Mouse (Mus musculus) spleen, postnatal 14 days (tissue): ENCODE measurements around the gene Olfr541.
"Not testable (repeated sequence)": the region's sequence is repeated elsewhere in the genome, so short reads cannot be mapped to it uniquely, and the experiment has no call there.

Source experiments
- DNase-seq, 2 experiments: peaks; one replicate each; pipeline ENCODE4 v3.0.0; 2021 to 2022; ENCODE audit warnings: low spot score in 2 of 2

The Olfr541 gene

DNA sequence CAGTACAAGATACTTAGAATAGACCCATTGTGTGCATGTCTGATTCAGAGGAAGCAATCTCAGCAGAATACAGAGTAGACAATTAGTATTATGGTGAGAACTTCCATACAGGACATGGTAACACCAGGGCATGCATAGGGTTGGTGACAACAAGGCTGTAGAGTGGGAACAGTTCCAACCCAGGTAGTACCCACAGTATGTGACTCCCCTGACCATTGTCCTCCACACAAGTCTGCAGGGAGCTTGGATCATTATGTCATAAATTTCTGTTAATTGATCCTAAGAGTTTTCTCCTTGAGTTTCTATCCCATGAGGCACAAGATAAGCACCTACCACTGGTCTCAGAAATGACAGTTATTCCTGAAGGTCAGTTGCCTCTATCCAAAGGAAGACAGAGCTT lies at the start of gene Olfr541:
TSS of gene Olfr541 (plus strand) at position 301 of the 400 bp plus-strand sequence.
- no peak for DNase-seq

DNA sequence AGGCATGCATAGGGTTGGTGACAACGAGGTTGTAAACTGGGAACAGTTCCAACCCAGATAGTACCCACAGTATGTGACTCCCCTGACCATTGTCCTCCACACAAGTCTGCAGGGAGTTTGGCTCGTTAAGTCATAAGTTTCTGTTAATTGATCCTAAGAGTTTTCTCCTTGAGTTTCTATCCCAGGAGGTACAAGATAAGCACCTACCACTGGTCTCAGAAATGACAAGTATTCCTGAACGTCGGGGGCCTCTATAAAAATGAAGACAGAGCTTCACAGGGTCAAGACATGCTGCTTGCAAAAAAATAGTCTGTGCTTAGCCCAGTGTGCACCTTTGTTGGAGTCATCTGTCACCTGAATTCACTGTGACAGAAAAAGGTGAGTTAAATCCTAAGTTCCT lies 37.4 kb upstream of the Olfr541 start, which contains the start of gene Olfr539:
TSS of gene Olfr539 (plus strand) at position 301 of the 400 bp plus-strand sequence.
- DNase-seq: no peak

DNA sequence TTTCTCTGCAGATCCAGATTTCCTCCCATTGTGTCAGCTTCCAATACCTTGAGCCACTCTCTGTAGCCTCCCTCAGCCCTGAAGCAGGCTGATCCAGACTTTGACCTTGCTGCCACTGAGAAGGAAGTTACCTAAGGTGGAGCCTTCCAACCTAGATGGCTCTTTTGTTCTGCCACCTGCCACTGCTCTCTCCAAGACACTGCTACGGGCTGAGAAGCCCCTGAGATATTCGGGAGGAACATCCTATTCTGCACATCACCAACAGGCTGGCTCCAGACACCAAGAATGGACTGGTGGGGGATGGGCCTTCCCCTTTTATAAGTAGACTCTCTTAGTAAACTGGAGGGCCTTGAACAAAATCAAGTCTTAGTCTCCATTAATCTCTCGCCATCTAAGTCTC lies 26.4 kb upstream of the Olfr541 start:
- DNase-seq: not testable (repeated sequence)

DNA sequence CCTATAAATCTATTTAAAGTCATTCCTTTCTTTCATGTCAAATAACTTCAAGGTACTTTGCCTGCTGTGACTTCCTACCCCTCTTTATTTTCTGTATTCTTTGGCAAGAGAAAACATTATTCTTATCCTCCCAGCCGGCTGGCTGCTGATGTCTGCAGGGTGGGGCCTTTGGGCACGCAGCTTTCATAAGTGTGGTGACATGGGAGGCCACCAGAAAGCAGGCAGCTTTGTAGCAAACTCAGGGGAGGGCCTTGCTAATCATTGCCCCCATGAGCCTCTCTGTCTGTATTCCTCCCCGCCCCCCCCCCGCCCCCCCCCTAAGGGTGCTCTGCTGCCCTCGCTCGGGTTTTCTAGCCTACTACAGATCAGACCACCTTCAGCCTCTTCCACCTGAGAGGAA lies 21.2 kb upstream of the Olfr541 start:
- DNase-seq: no peak

DNA sequence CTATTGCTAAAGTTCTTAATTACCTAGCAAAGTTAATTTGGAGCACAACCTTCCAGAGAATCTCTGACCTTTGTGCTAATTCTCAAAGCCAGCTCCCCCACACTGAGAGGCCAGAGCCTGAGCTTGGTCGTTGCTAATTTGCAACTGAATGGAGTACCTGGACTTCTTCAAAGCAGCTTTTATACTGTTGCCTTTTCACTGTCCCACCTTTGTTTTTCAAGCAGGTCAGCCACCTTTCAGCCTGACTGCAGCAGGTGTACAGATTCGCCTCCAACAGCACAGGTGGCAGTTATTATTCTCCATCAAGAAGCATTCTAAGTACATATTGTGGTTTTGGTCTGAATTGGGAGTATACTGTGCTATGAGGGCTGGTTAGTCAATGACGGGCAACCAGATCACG lies 17.5 kb upstream of the Olfr541 start:
- DNase-seq: not testable (repeated sequence)

DNA sequence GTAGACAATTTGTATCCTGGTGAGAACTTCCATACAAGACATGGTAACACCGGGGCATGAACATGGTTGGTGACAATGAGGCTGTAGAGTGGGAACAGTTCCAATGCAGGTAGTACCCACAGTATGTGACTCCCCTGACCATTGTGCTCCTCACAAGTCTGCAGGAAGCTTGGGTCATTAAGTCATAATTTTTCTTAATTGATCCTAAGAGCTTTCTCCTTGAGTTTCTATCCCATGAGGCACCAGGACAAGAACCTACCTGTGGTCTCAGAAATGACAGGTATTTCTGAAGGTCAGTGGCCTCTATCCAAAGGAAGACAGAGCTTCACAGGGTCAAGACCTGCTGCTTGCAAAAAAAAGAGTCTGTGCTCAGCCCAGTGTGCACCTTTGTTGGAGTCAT lies 15.4 kb upstream of the Olfr541 start, which contains the start of gene Olfr45:
TSS of gene Olfr45 (plus strand) at position 301 of the 400 bp plus-strand sequence.
- DNase-seq: no peak

DNA sequence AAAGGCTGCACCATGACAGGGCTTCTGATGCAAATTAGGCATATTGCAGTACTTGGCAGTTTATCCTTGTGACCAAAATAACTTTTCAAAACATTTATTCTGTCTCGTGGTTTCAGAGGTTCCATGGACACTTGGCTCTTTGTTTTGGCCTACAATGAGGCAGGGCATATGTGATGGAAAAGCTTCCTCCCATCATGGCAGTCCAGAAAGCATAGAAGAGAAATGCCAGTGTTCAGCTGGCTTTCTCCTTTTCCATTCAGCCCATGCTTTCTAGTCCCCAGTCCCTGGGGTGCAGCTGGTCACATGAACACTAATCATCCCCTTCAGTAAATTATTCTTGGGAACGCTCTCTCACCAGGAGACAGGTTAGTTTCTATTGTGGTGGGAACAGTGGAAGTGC lies 9.3 kb downstream of the Olfr541 start:
- DNase-seq: no peak

DNA sequence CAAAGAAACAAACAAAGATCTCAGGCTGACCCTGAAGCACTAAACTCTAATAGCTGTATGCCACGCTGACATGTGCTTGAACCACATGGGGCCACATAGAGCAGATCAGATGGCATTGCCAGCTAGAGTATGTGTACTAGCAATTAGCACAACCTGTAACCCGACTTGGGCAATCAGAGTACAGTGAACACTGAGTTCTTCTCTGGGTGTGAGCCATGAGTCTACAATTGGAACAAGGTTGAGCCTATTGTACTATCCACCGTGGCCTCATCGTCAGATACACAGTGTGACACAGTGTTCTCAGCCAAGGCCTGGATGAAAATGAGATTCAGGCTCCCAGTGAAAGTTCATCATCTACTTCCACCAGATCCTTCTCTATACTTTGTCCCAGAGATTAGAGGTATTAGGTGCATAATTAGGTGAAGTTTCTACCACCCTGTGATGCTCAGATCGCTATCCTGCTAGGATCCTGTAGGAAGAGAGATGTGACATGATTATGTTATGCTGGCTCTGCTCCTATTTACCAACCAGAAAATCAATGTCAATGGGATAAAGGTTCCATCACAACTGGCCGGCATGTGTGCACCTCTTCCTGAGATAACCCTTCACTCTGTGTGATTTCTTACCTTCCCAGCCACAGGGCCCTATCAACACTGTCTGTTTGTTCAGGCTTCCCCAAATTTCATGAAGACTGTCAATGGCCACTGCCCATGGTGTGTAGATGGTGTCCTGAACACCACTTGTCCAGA lies 10.6 kb downstream of the Olfr541 start:
- DNase-seq: no peak

DNA sequence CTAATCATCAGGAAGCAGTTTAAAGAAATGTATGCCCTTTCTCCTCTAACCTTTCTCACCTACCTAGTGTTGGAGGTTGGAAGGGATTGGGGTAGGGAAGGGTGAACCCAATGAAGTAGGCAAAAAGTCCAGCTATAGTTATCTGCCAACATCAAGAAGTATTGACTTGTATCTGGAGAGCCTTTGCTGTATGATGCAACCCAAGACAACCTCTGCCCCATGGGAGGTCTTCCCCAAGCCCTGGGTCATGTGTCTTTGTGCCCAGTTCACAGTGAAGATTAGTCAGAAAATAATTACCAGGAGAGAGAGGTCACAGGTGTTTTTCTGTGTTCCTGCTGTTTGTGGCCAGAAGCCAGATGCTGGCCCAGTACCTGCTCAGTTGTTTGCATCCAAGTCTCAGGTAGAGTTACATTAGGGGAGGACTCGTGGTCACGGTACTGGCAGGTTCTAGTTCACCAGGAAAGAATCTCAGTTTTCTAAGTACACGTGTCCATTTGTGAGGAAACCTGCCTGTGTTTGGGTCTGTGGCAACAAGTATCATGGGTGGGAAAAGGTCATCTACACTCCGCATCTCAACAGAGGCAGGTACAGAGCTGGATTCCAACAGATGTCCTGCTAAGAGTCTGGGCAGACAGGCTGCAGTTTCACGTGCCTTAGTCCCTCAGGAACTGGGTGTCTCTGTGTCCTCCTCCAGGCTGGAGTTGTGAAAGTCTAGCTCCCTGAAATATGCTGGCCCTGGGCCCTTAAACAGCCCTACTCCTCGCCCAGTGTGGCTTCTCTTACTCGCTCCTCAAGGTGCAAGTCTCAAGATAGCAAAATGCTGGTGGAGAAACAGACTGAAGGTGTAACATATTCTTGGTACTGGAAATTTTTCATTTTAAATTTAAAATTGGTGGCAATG lies 20.3 kb downstream of the Olfr541 start:
- no peak for DNase-seq

DNA sequence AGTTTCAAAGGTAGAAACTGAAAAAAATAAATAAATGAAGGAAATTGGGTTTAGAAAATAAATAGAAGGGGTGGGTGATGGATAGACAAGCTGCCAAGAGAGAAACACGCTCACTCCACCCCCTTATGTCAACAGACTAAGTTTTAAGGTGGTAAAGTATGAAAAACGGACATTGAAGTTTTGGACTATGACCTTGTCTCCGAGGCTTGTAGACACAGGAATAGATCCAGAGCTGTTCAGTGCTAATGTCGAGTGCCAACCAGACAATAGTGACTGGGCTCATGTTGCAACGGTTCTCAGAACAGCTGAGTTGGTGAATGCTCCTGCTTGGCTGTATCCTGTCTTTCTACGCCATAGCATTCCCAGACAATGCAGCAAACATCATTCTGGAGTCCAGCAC lies 24.0 kb downstream of the Olfr541 start:
- no peak for DNase-seq

DNA sequence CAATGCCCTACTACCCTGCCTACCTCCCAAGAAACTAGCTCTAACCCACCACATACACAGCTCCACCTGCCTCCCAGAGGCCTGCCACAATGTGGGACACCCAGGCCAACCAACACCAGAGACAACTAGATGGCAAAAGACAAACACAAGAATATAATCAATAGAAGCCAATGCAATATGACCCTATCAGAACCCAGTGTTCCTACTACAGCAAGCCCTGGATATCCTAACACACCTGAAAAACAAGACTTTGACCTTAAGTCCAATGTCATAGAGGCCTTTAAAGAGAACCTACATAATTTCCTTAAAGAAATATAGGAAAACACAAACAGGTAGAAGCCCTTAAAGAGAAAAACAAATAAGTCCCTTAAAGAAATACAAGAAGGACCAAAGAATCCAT lies 28.5 kb downstream of the Olfr541 start:
- DNase-seq: no peak

DNA sequence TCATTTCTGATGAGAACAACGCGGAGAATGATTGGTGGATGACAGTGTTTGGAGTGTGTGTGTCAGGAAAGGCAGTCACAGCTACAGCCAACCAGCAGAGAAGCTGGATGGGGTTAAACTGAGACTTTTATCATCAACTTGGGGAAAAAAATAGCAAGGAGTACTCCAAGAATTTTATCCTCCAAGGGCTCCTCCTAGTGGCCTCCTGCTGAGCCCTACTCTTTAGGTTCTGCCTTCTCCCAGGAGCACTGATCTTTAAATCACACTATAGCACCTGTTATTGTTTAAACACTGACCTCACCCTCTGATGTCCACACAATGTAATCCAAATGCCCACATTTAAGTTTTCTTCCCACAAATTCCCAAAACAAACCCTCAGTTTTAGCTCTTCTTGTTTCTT lies 36.1 kb downstream of the Olfr541 start:
- no peak for DNase-seq

DNA sequence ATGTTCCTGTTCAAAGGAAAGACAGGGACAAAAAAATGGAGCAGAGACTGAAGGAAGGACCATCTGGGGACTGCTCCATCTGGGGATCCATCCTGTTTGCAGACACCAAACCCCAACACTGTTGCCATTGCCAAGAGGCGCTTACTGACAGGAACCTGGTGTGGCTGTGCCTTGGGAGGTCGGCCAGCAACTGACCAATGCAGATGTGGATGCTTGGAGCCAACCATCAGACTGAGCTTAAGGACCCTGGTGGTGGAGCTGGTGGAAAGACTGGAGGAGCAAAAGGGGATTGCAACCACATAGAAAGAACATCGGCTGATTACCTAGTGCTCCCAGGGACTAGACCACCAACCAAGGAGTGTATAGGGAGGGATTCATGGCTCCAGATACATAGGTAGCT lies 50.3 kb downstream of the Olfr541 start:
- DNase-seq: no peak

DNA sequence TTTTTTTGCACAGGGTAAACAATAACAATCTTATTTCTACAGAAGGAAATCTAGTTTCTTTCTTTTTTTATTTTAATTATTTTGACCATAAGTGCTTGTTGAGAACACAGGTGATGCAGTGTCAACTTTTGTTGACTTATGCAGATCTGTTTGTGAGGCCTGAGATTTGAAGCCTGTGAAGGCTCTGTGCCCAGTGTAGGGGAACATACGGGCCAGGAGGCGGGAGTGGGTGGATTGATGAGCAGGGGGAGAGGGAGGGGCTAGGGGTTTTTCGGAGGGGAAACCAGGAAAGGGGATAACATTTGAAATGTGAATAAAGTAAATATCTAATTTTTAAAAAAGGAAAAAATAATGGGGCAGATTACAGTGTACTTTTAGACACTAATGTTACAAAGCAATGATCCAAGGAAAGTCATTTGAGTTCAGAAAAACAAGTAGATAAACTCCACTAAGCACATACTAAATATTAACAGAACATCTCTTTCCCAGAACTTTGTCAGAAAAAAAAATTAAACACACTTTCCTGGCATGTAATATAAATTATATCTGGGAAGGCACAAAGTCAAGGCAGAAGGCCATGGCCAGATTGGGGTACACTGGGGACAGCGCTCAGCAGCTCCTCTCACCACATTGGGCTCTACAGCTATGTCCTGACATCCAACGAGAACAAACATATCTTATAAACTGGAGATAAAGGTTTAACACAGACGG lies 51.2 kb downstream of the Olfr541 start:
- DNase-seq: no peak

DNA sequence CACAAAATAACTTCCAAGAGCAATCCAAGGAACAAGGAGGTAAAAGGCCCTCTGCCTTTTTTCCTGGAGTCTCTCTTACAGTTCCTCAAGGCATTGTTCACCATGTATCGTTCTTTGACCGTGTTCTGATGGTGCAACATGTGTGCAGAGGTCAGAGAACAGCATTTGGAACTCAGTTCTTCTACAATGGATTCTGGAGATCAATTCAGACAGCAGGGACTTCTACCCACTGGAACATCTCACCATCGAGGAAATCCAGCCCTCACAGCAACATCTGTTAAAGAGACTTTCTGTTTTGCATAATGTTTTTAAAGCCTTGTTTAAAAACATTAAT lies 51.7 kb downstream of the Olfr541 start:
- no peak for DNase-seq

DNA sequence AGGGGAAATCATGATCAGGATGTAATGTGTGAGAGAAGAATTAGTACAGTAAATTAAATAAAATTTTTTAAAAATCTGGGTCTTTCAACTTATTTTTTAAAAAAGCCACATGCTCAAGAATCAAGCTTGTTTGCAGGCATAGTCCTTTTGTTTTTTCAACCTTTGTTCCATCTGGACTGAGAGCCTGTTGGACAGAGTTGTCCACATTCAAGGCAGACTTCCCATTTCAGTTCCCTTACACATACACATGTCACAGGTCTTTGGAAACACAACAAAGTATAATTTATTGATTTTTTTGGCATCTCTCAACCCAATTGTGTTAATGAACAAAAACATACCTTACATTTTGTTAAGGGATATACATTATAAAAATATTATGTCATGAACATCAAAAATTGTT lies 57.5 kb downstream of the Olfr541 start:
- DNase-seq: no peak
